Mouse (Mus musculus) c-Kit-negative CD71-positive TER-119-positive erythroid progenitor cells, embryonic 14.5 days (primary cell): ENCODE measurements around the gene Gm48551.

Source experiments
- DNase-seq: peaks from one replicate; pipeline ENCODE4 v3.0.0-alpha.2; 2013; ENCODE audit warnings: low read depth, low spot score

The Gm48551 gene

GRCm38 (mm10) chr10:81429605-81430061 lies 45.4 kb downstream of the Gm48551 start:
- DNase-seq = peak; percentile 60

GRCm38 (mm10) chr10:81430141-81430830 lies 46.0 kb downstream of the Gm48551 start:
- DNase-seq = no peak

DNA sequence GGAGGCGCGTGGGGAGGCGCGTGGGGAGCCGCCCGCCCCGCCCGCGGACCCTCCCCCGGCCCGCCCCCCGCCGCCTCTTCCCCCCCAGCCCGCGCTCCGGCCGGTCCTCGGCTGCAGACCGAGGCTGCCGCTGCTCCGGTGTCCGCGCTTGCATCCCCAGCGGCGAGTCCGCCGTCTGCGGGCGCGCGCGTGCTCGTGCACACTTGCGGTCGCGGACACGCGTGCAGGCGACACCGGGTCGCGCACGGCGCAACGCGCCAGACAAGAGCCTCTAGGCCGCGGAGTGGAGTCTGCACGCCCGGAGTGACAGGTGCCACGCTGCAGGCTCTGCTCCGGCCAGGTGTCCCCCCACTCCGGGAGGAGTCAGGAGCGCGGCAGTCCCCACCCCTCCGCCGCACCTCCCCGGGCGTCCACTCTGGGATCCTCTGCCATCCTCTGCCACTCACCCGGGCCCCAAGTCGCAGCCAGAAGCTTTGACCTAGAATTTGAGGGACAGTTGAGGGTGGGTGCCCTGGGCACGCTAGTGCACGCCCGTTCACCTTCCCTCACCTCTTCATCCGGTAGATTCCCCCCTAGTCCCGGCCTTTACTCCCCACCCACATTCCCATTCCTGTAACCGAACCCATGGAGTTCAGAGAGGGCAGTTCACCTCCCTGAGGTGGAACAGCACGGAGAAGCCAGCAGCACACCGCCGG lies 46.7 kb downstream of the Gm48551 start:
- DNase-seq = no peak

DNA sequence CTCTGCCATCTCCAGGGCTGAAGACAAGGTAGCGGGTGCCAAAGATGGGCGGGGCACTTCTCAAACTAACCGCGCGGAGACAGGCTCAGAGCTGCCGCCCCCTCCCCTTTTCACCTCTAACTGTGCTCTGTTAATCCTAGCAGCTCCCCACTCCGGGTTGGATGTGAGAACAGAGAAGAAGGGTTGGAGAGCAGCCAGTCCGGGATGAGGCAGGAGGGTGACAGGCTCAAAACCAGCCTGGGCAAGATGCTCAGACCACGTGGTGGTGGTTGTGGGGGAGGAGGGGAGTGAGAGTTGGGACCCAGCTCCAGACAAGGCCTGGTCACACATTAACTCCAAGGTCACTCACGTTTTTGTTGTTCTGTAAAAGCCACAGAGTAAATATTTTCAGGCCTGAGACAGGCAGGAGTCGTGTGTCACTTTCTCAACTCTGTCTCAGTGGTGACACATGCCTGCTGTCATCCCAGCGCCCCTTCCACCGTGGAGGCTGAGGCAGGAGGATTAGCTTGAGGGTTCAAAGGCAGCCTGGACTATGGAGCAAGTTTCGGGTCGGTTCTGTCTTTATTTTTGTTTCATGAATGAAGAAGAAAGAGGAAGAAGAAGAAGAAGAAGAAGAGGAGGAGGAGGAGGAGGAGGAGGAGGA lies 47.4 kb downstream of the Gm48551 start:
- no peak for DNase-seq

- DNase-seq = no peak
These were observed 48.1 kb downstream of the Gm48551 start for GRCm38 (mm10) chr10:81432169-81432867.

DNA sequence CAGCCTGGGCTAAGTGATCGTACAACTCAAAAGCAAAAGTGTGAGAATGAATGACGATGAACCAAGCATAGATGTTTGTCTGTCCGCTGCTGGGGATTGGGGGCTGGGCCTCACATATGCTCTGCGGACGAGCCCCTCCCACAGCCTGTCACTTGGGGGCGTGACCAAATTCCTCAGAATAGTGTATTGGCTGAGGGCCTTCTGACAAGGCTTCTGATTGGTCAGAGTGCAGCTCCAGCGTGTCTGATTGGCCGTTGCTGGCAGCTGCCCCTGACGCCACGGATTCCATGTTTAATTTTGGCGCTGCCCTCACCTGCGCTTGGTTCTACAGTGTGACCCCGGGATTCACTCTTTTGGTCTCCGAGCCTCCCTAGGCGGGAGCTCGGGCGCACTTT lies 48.6 kb downstream of the Gm48551 start:
- DNase-seq = peak; percentile 45

- DNase-seq = no peak
These were observed 49.4 kb downstream of the Gm48551 start for GRCm38 (mm10) chr10:81433541-81434289.

DNA sequence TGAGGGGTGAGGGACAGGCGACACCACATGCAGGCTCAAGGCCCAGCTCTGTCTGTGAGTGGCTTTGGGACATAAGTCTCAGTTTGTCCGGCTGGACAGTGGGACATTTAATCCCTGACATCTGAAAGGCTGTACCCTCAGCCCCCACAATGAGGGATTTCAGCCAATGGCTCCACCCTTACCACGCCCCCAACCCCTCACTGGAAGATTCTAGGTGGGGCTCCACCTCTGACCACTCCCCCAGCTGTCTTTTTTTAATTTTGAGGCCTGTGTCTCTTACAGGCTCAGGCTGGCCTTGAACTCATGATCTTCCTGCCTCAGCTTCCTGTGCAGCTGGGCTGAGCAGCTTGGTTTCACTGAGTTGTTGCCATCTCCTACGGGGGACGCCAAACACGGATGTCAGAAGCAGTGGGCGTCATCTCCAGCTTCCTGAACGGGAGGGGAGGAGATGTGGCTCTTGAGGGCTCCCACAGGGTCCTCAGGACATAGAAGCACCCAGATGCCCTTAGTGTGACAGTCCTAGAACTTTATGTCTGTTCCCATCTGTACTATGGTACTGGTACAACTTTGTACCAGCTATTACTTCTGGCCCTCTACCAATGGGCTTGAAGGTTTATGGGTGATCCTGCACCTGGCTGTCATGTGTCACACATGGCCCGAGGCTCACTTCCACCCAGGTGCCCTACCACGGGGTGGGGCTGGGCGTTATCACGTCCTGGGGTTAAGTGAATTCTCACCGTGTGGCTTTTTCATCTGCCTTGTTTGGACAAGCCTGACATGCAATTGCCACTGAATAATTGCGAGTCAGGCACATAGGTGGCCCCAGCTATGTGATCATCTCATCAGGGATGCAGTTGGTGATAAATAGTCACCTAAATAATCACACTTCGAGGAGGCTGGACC lies 50.3 kb downstream of the Gm48551 start:
- no peak for DNase-seq

- DNase-seq = no peak
These were observed 51.2 kb downstream of the Gm48551 start for GRCm38 (mm10) chr10:81435436-81435835.

- no peak for DNase-seq
These were observed 56.8 kb downstream of the Gm48551 start for GRCm38 (mm10) chr10:81441019-81441418.
